In the genomic region with DNA sequence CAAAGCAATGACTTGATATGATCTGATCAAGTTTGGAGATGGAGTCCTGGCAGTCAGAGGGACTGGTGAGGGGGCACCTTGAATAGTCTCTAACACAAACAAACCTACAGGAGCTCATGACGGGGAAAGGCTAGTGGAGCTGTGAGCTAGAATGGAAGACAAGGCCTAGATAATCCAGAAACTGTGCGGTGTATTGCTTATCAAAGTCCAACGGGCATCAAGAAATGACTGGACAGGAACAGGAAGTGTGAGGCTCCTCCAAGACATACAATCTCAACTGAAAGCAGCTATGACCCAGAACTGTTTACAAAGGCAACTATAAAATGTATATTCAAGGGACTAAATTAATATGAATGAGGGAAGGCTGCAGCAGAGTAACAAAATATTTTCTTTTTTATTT, we compare ENCODE assay signal across 21 mouse cellular contexts. TPM values are rescaled to one million over a fixed set of nuclear protein-coding genes. Genes with fewer than 3 reads are reported as not detected.
DNase-seq lines count a peak whose midpoint lies in the region; ATAC-seq and TF ChIP-seq lines count a peak whose summit lies in the region.
"Had no signal": no experiment of that assay in that cellular context is flagged by ENCODE, and none has a peak within 500 bp of the region (broad histone marks: within the 10 kb centered on the region; RNA-seq: fewer than 3 reads in every experiment).

No protein-coding gene starts in this region.

- H3K9ac ChIP-seq in liver, embryonic 13.5 days, result 0 out of 2 replicates have a peak overlapping the region, but pooled peaks have one; percentile 11
- H3K9ac ChIP-seq in liver, postnatal 0 days (replicated peaks), result no peak overlapping the region
- H3K9ac ChIP-seq in heart, embryonic 11.5 days (ENCODE audit: low read depth, low read length), result no peak overlapping the region
- H3K9ac ChIP-seq: embryonic facial prominence, embryonic 12.5 days; forebrain, embryonic 13.5 days; forebrain, postnatal 0 days; heart, embryonic 12.5 days; hindbrain, embryonic 12.5 days had no signal

- no peaks in the 10 kb centered on the region for H3K27me3 ChIP-seq in liver, embryonic 13.5 days
- no peaks in the 10 kb centered on the region for H3K27me3 ChIP-seq in liver, postnatal 0 days (ENCODE audit: insufficient read depth, low read length)
- H3K27me3 ChIP-seq in heart, embryonic 11.5 days (ENCODE audit: control insufficient read depth, insufficient read depth, low read length), result no peaks in the 10 kb centered on the region
- H3K27me3 ChIP-seq: embryonic facial prominence, embryonic 12.5 days; forebrain, embryonic 13.5 days; hindbrain, embryonic 12.5 days had no signal

- peak overlapping the region; percentile 67 for H3K27ac ChIP-seq in liver, embryonic 13.5 days
- 0 out of 2 replicates have a peak overlapping the region, but pooled peaks have one; percentile 2 for H3K27ac ChIP-seq in liver, postnatal 0 days (ENCODE audit: low read depth)
- no peak overlapping the region for H3K27ac ChIP-seq in heart, embryonic 11.5 days (ENCODE audit: low read depth, low read length)
- H3K27ac ChIP-seq: embryonic facial prominence, embryonic 12.5 days; forebrain, embryonic 13.5 days; heart, adult 2 months; hindbrain, embryonic 12.5 days; hindbrain, postnatal 0 days had no signal

- TF ChIP-seq CTCF in liver, postnatal 0 days (IDR thresholded peaks at IDR 0.05; ENCODE audit: low read depth), result no peak

- TF ChIP-seq EP300 in liver, postnatal 0 days (IDR thresholded peaks at IDR 0.05; ENCODE audit: low read depth), result no peak

- peak; percentile 42 for DNase-seq in 416B (ENCODE audit: low read depth)
- no peak for DNase-seq in liver, embryonic 13.5 days
- no peak for DNase-seq in liver, postnatal 0 days
- no peak for DNase-seq in ovary, adult 18-20 months (ENCODE audit: low spot score)
- DNase-seq in cerebellum, adult 11 months, result no peak
- DNase-seq: adrenal gland, adult 8-10 months; adrenal gland, postnatal 36 days; cerebellum, adult 8-10 months; cerebellum, postnatal 14 days; forebrain, postnatal 0 days; gastrocnemius, postnatal 14 days; heart, adult 2 months; heart, postnatal 36 days had no signal

- H3K9me3 ChIP-seq in liver, embryonic 13.5 days (replicated peaks), result no peaks in the 10 kb centered on the region
- no peaks in the 10 kb centered on the region for H3K9me3 ChIP-seq in liver, postnatal 0 days (ENCODE audit: low read length)
- no peaks in the 10 kb centered on the region for H3K9me3 ChIP-seq in heart, embryonic 11.5 days (replicated peaks; ENCODE audit: control insufficient read depth, low read length)
- H3K9me3 ChIP-seq: embryonic facial prominence, embryonic 12.5 days; forebrain, embryonic 13.5 days; hindbrain, embryonic 12.5 days had no signal

- peak; percentile 20; the same call in 1 of the 2 replicates for ATAC-seq in common myeloid progenitor, adult 5-6 weeks (replicated peaks; ENCODE audit: low read depth, poor library complexity, severe bottlenecking)
- ATAC-seq in liver, embryonic 13.5 days (ENCODE audit: low read depth), result no peak
- ATAC-seq in liver, postnatal 0 days, result no peak
- ATAC-seq in erythroblast, adult 5-6 weeks (replicated peaks; ENCODE audit: low FRiP score, poor library complexity, severe bottlenecking), result no peak
- no peak for ATAC-seq in heart, embryonic 11.5 days (replicated peaks; ENCODE audit: insufficient number of reproducible peaks, low FRiP score, low TSS enrichment)
- ATAC-seq: forebrain, embryonic 13.5 days; forebrain, postnatal 0 days; hindbrain, postnatal 0 days had no signal

- H3K4me3 ChIP-seq in liver, embryonic 13.5 days (replicated peaks), result no peak overlapping the region
- H3K4me3 ChIP-seq in liver, postnatal 0 days (ENCODE audit: low read depth, low read length), result no peak overlapping the region
- no peak overlapping the region for H3K4me3 ChIP-seq in heart, embryonic 11.5 days (ENCODE audit: low read depth, low read length)
- H3K4me3 ChIP-seq: embryonic facial prominence, embryonic 12.5 days; forebrain, embryonic 13.5 days; heart, adult 2 months; heart, embryonic 12.5 days; hindbrain, embryonic 12.5 days had no signal

- H3K4me2 ChIP-seq in liver, embryonic 13.5 days, result no peak overlapping the region
- no peak overlapping the region for H3K4me2 ChIP-seq in liver, postnatal 0 days (ENCODE audit: low read depth, low read length)
- no peak overlapping the region for H3K4me2 ChIP-seq in heart, embryonic 11.5 days
- H3K4me2 ChIP-seq: embryonic facial prominence, embryonic 12.5 days; forebrain, embryonic 13.5 days; heart, embryonic 12.5 days; hindbrain, embryonic 12.5 days had no signal

- H3K36me3 ChIP-seq in liver, embryonic 13.5 days, result peaks cover 4% of the 10 kb centered on the region; the same call in 1 of the 2 replicates
- H3K36me3 ChIP-seq in liver, postnatal 0 days (replicated peaks; ENCODE audit: insufficient read depth, low read length), result no peaks in the 10 kb centered on the region
- no peaks in the 10 kb centered on the region for H3K36me3 ChIP-seq in heart, embryonic 11.5 days (ENCODE audit: control insufficient read depth, insufficient read depth, low read length)
- H3K36me3 ChIP-seq: embryonic facial prominence, embryonic 12.5 days; heart, embryonic 12.5 days; hindbrain, embryonic 12.5 days had no signal

- WGBS in liver, embryonic 13.5 days (ENCODE audit: insufficient replicate concordance), result 17% methylated on average over 3 of the region's 3 CpGs
- WGBS in liver, postnatal 0 days (ENCODE audit: insufficient replicate concordance), result 44% methylated on average over 3 of the region's 3 CpGs
- WGBS in heart, embryonic 11.5 days (ENCODE audit: insufficient replicate concordance), result 68% methylated on average over 3 of the region's 3 CpGs

- H3K4me1 ChIP-seq in liver, embryonic 13.5 days (replicated peaks), result peaks cover 45% of the 10 kb centered on the region
- peaks cover 24% of the 10 kb centered on the region for H3K4me1 ChIP-seq in liver, postnatal 0 days (ENCODE audit: insufficient read depth)
- H3K4me1 ChIP-seq in heart, embryonic 11.5 days (ENCODE audit: control insufficient read depth, insufficient read depth, low read length), result peaks cover 7% of the 10 kb centered on the region

RNA-seq across cellular contexts. Expression of a gene that starts 2.8 kb away (rescaled TPM):
- 27.8 and 29.0 TPM in 2 replicates for total RNA-seq in common myeloid progenitor, adult 5-6 weeks (2017)
- polyA plus RNA-seq in liver, embryonic 13.5 days (2015; fragmentation: Nextera tagmentation; extraction: Ambion mirVana), result 15.6 and 15.8 TPM in 2 replicates
- 13.9 and 14.7 TPM in 2 replicates for polyA plus RNA-seq in liver, postnatal 0 days (2015; fragmentation: Nextera tagmentation; extraction: Ambion mirVana)
- total RNA-seq in erythroblast, adult 5-6 weeks (2015; ENCODE audit: low replicate concordance), result 48.3 and 50.0 TPM in 2 replicates
- total RNA-seq in erythroblast, adult 5-6 weeks (2017; ENCODE audit: low replicate concordance), result 37.9 and 41.1 TPM in 2 replicates
- 7.6 and 16.4 TPM in 2 replicates for polyA plus RNA-seq in heart, embryonic 11.5 days (2014; fragmentation: Nextera tagmentation; extraction: Ambion mirVana)
